Mouse (Mus musculus): ENCODE measurements around the gene Ppp3ca.
"Not testable (repeated sequence)": the region's sequence is repeated elsewhere in the genome, so short reads cannot be mapped to it uniquely, and the experiment has no call there.

The Ppp3ca gene

DNA sequence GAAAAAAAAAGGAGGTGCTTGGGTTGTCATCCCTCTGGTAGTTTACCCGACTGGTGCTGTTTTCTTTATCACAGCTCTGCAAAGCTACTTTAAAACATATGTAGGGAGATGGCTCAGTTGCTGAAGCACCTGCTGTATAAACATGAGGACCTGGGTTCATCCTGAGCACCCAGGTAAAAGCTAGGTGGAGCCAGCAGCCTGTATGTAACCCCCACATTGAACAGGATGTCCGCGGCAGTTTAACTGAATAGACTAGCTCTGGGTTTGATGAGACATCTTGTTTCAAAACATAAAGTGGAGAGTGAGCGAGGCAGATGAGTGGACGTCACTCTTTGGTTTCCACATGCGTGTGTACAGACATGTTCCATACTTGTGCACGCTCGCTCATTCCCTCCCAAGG, 16.5 kb downstream of the Ppp3ca start:
- no peak for DNase-seq (ENCODE audit: extremely low spot score, low spot score)

DNA sequence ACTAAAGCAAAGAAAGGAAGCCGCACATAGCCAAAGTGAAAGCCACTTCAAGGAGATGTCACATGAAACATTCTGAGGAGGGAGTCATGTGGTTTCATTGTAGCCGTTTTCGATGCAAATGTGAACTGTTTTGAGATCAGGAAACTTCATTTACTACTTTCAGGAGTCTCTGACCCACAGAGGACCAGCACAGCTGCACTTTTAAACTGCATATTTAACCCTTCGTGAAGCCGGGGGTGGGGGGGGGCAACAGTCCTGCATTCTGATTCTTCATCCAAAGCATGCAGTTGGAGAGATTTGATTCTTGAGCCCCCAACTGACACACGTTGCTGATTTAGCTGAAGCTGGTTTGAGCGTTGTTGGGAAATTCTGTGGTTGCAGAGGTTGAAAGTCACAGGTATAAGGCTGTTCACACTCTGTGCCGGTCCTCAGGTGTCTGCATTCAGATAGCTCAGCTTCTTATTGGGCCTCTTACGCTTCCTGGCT, 18.2 kb downstream of the Ppp3ca start:
- DNase-seq (ENCODE audit: extremely low spot score, low spot score): no peak

GRCm38 (mm10) chr3:136689793-136690543, 20.0 kb downstream of the Ppp3ca start:
- no peak for DNase-seq (ENCODE audit: extremely low spot score, low spot score)

GRCm38 (mm10) chr3:136691984-136692383, 22.1 kb downstream of the Ppp3ca start:
- DNase-seq (ENCODE audit: extremely low spot score, low spot score): no peak

GRCm38 (mm10) chr3:136693547-136693946, 23.6 kb downstream of the Ppp3ca start:
- DNase-seq (ENCODE audit: extremely low spot score, low spot score): no peak

- no peak for DNase-seq (ENCODE audit: extremely low spot score, low spot score)
Observed at GRCm38 (mm10) chr3:136697626-136698191, 27.8 kb downstream of the Ppp3ca start.

DNA sequence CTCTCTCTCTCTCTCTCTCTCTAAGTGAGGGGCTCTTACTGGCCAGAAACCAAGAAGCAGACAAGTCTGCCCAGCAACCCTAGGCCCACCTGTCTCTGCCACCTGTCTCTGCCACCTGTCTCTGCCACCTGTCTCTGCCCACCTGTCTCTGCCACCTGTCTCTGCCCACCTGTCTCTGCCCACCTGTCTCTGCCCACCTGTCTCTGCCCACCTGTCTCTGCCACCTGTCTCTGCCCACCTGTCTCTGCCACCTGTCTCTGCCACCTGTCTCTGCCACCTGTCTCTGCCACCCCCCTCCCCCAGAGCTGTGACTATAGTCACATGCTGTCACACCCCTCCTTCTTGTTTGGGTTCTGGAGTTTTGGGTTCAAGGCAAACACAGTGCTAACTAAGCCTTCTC, 29.8 kb downstream of the Ppp3ca start:
- DNase-seq (ENCODE audit: extremely low spot score, low spot score): not testable (repeated sequence)

- no peak for DNase-seq (ENCODE audit: extremely low spot score, low spot score)
Observed at GRCm38 (mm10) chr3:136700447-136701009, 30.6 kb downstream of the Ppp3ca start.

DNA sequence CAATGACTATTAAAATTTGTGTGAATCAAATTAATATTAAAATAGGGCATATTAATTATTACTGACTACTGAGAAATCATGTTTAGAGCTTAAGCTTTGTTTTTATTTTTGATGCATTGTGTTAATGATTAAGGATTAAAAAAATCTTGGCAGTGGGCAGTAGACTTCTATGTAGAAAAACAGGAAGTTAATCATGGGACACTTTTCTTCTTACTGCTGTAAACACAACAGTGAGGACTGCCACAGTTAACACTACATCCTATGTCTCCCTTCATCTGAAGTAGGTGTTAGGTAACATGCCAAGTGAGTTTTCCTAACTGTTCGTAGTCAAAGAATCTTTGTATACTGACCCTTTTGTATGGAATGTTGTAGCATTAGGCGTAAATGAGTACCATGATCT, 32.9 kb downstream of the Ppp3ca start:
- no peak for DNase-seq (ENCODE audit: extremely low spot score, low spot score)

DNA sequence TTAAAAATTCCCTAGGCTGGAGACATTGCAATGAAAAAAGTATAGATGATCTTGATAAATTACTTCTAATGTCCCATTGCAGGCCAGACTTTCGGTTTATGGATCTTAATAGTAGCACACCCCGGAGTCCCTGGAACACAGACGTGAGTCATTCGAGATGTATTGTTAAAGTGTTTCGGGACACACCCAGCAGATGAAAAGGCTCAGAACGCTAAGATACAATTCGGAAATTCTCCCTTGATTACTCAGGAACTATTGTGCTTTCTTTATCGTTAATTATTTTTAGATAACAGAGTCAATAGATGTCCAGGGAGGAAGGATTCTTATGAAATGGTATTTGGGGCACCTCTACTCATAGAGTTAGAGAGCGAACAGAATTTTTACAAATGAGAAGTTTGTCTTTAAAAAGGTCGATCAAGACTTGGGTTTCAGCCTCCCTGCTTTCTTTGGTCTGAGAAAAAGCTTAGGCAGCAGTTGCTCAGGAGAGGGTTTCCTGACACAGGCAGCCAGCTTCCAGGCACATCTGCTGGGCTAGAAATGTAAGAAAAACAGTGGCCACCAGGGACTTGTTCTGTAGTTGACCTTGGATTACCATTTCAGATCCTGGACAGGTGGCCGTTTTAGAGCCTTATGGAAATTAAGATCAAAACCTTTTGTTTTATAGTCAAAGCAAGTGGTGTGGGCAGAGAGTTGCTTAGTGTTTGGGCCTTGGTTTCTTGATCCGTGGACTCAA, 34.8 kb downstream of the Ppp3ca start:
- DNase-seq (ENCODE audit: extremely low spot score, low spot score): no peak

DNA sequence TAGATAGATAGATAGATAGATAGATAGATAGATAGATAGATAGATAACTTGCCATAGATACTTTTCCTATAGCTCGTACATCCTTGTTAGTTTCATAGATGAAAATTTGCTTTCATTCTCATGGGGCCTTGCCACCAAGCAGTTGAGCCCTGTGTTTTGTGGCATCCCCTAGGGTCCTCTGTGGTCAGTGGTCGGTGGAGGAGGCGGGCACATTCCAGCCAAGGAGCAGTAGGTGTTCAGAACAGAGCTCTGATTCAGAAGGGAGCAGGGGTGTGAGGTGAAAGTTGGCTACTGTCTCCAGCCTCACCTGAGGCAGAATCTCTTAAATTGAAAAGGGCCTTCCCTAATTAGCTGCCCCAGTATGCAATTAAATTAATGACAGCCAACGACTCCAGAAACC, 36.1 kb downstream of the Ppp3ca start:
- no peak for DNase-seq (ENCODE audit: extremely low spot score, low spot score)

DNA sequence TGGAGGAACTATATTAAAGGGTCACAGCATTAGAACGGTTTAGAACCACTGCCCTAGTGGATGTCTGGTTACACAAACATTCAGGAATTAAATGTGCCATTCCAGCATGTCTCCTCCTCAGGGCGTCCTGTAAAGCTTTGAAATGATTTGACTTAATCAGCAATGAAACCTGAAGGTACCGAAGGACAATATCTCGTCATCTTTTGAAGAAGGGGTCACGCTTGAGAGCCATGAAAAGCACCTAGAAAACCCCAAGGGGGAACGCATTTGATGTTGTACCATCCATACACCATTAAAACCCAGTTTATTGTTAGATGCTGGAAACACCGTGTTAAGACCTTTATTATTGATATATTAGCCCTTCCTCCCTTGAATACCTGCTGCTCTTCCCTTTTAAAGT, 36.8 kb downstream of the Ppp3ca start:
- DNase-seq (ENCODE audit: extremely low spot score, low spot score): no peak

- DNase-seq (ENCODE audit: extremely low spot score, low spot score): no peak
Observed at GRCm38 (mm10) chr3:136707222-136708019, 37.5 kb downstream of the Ppp3ca start.

DNA sequence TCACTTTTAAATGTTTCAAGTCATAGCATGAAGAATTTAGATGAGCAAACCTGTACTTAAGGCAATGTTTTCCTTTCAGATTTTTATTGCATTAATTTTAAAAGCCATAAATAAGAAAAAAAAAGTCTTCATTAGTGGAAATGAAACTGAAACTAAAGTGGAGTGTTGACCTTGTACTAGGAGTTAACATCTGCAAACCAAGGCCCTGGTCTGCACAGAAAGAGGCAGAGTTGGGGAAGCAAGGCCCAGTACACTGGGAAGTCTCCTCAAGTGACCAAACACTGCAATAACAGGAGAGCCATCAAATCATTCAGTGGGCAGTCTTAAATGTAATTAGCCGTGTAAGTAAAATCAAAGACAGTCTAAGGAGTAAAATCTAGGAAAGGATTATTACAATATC, 38.3 kb downstream of the Ppp3ca start:
- DNase-seq (ENCODE audit: extremely low spot score, low spot score): no peak

DNA sequence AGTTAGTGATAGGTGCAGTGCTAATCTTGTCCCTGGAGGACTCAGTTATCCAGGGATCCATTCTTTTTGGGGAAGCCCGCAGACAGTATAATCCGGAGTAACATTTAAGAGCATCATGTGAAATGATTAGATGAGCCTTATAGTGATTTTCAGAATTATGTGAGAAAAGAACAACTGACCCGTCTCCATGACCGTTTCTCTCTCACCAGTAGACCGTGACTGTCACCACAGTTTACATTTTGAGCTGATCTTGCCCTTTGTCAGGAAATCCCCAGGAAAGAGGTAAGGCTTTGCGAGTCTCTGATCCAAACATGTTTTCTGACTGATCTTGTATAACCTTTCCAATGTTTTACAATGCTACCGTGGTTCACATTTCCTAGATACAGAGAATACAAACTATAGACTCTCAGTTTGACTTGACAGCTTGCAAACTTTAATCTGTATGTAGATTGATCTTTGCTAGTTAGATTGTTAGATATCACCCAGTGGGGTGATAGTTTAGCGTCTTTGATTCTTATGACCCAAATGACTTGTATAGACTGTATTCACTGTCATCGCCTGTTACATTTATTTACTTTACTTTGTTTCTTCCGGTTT, 40.5 kb downstream of the Ppp3ca start:
- DNase-seq (ENCODE audit: extremely low spot score, low spot score): no peak

GRCm38 (mm10) chr3:136714307-136715039, 44.5 kb downstream of the Ppp3ca start:
- no peak for DNase-seq (ENCODE audit: extremely low spot score, low spot score)

DNA sequence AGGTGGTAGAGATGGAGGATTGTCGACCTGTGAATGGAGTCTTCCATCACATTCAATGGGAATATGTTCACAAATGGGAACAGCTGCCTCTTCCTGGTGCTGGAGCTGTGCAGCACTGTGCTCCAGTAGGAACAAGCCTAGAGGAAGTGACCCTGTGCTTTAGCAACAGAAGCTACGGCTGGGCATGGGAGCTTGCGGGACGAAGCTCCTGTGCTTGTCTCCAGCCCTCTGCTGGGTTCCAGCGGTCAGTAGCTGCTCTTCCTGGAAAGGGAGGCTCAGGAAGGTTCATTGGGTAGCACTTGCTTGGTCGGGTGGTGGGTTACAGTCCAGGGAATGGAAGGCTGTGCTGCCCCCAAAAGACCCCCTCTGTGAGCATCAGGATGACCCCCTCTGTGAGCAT, 46.3 kb downstream of the Ppp3ca start:
- no peak for DNase-seq (ENCODE audit: extremely low spot score, low spot score)

DNA sequence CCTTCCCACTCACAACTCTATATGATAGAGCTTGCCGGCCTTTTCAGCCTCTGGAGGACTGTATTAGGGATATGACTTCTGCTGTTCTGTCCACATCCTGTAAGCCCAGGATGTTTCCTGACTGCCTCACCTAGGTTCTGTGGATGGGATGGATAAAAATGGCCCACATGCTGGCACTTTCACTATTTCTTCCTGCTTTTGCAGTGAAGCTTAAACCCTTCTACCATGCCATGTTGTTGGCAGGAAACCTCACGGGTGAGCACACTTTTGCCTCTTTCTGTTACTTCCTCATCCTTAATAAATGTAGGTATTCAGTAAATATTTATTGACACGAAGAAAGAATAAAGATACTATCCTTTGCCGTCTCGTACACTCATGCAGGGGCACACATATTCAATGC, 48.5 kb downstream of the Ppp3ca start:
- DNase-seq (ENCODE audit: extremely low spot score, low spot score): no peak

GRCm38 (mm10) chr3:136721241-136721640, 51.3 kb downstream of the Ppp3ca start:
- no peak for DNase-seq (ENCODE audit: extremely low spot score, low spot score)

DNA sequence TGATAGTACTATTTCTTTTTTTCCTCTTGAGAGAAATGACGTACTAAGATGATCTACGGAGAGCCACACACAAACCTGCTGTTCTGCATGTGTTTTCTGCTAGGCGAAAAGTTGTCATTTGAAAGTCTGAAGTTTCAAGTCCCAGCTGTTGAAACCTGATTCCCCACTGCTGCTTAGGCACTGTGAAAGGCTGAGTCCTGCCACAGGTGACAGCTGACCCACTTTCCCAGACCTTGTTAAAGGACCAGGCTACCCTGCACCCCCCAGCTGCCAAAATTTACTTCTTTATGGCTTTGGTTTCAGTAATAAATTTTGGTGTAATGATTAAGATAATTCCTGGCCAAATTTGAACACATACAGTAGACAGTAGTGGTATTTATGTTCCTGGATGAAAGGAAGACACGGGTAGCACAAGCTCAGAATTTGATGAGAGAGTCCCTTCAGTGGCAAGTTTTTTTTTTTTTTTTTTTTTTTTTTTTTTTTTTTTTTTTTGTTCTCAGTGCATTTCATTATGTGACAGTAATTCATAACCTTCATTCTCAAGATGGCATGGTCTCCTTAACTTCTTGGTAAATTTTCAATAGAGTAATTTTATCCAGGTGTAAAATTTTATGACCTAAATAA, 52.0 kb downstream of the Ppp3ca start:
- DNase-seq (ENCODE audit: extremely low spot score, low spot score): no peak
